Mouse (Mus musculus): ENCODE measurements at regions not wholly inside any gene's neighbourhood (a gene's known extent, or its start where the extent isn't known, plus 50 kb on each side); places are given as distances from the start of the nearest gene placed in this dataset.

GRCm38 (mm10) chr2:72541246-72541645 lies 65.3 kb downstream of the Cdca7 start:
- no peak for DNase-seq

GRCm38 (mm10) chr2:72545453-72545852 lies 69.5 kb downstream of the Cdca7 start:
- H3K4me2 ChIP-seq (ENCODE audit: low read depth) = no peak overlapping the region
- H3K9ac ChIP-seq = no peak overlapping the region
- no peaks in the 10 kb centered on the region for H3K4me1 ChIP-seq (ENCODE audit: insufficient read depth)
- H3K9me3 ChIP-seq (ENCODE audit: low read length) = no peaks in the 10 kb centered on the region
- DNase-seq = no peak
- no peaks in the 10 kb centered on the region for H3K36me3 ChIP-seq (ENCODE audit: insufficient read depth)
- no peak overlapping the region for H3K4me3 ChIP-seq (ENCODE audit: low read depth, low read length)
- no peak overlapping the region for H3K27ac ChIP-seq (ENCODE audit: low read depth, low read length)
- WGBS = 92% methylated on average over 1 of the region's 1 CpGs
- ATAC-seq = no peak
- no peak for TF ChIP-seq CTCF (IDR thresholded peaks at IDR 0.05; ENCODE audit: low read depth)
- no peaks in the 10 kb centered on the region for H3K27me3 ChIP-seq (ENCODE audit: insufficient read depth, low read length)

More at GRCm38 (mm10) chr2:72541246-72541645, 65.3 kb downstream of the Cdca7 start:
- Histone ChIP-seq H3K4me2 (ENCODE audit: low read depth) (no peak overlapping the region), H3K27me3 (ENCODE audit: insufficient read depth, low read length) (no peaks in the 10 kb centered on the region), H3K9ac (no peak overlapping the region), H3K36me3 (ENCODE audit: insufficient read depth) (no peaks in the 10 kb centered on the region), H3K9me3 (ENCODE audit: low read length) (no peaks in the 10 kb centered on the region), H3K27ac (ENCODE audit: low read depth, low read length) (no peak overlapping the region), H3K4me1 (ENCODE audit: insufficient read depth) (no peaks in the 10 kb centered on the region), H3K4me3 (ENCODE audit: low read depth, low read length) (no peak overlapping the region)
- no peak for TF ChIP-seq CTCF (IDR thresholded peaks at IDR 0.05; ENCODE audit: low read depth)
- 61% methylated on average over 5 of the region's 5 CpGs for WGBS
- ATAC-seq = no peak

GRCm38 (mm10) chr2:72546476-72546875 lies 70.5 kb downstream of the Cdca7 start:
- no peak overlapping the region for H3K4me3 ChIP-seq (ENCODE audit: low read depth, low read length)
- no peaks in the 10 kb centered on the region for H3K36me3 ChIP-seq (ENCODE audit: insufficient read depth)
- DNase-seq = no peak
- H3K4me1 ChIP-seq (ENCODE audit: insufficient read depth) = no peaks in the 10 kb centered on the region
- H3K27ac ChIP-seq (ENCODE audit: low read depth, low read length) = no peak overlapping the region
- TF ChIP-seq CTCF (IDR thresholded peaks at IDR 0.05; ENCODE audit: low read depth) = no peak
- 81% methylated on average over 5 of the region's 5 CpGs for WGBS
- H3K9ac ChIP-seq = no peak overlapping the region
- no peak overlapping the region for H3K4me2 ChIP-seq (ENCODE audit: low read depth)
- H3K27me3 ChIP-seq (ENCODE audit: insufficient read depth, low read length) = no peaks in the 10 kb centered on the region
- no peaks in the 10 kb centered on the region for H3K9me3 ChIP-seq (ENCODE audit: low read length)
- no peak for ATAC-seq

- no peak overlapping the region for H3K4me2 ChIP-seq (ENCODE audit: low read depth)
- H3K4me3 ChIP-seq (ENCODE audit: low read depth, low read length) = no peak overlapping the region
- H3K27ac ChIP-seq (ENCODE audit: low read depth, low read length) = no peak overlapping the region
- DNase-seq (no peak), ATAC-seq (no peak)
- no peaks in the 10 kb centered on the region for H3K4me1 ChIP-seq (ENCODE audit: insufficient read depth)
- no peak overlapping the region for H3K9ac ChIP-seq
- no peak for TF ChIP-seq CTCF (IDR thresholded peaks at IDR 0.05; ENCODE audit: low read depth)
- no peaks in the 10 kb centered on the region for H3K36me3 ChIP-seq (ENCODE audit: insufficient read depth)
- H3K27me3 ChIP-seq (ENCODE audit: insufficient read depth, low read length) = no peaks in the 10 kb centered on the region
- H3K9me3 ChIP-seq (ENCODE audit: low read length) = no peaks in the 10 kb centered on the region
- WGBS = 74% methylated on average over 4 of the region's 4 CpGs
These were observed 71.0 kb downstream of the Cdca7 start for GRCm38 (mm10) chr2:72546963-72547362.

- ATAC-seq (no peak), DNase-seq (no peak)
- Histone ChIP-seq H3K27me3 (ENCODE audit: insufficient read depth, low read length) (no peaks in the 10 kb centered on the region), H3K36me3 (ENCODE audit: insufficient read depth) (no peaks in the 10 kb centered on the region), H3K9ac (no peak overlapping the region), H3K4me2 (ENCODE audit: low read depth) (no peak overlapping the region), H3K27ac (ENCODE audit: low read depth, low read length) (no peak overlapping the region), H3K9me3 (ENCODE audit: low read length) (no peaks in the 10 kb centered on the region), H3K4me1 (ENCODE audit: insufficient read depth) (peaks cover 4% of the 10 kb centered on the region; the same call in 1 of the 2 replicates), H3K4me3 (ENCODE audit: low read depth, low read length) (no peak overlapping the region)
- 94% methylated on average over 4 of the region's 4 CpGs for WGBS
- TF ChIP-seq CTCF (IDR thresholded peaks at IDR 0.05; ENCODE audit: low read depth) = no peak
These were observed 75.3 kb downstream of the Cdca7 start for GRCm38 (mm10) chr2:72551268-72551667.

GRCm38 (mm10) chr2:72554603-72555002 lies 78.6 kb downstream of the Cdca7 start:
- no peak for ATAC-seq
- Histone ChIP-seq H3K36me3 (ENCODE audit: insufficient read depth) (no peaks in the 10 kb centered on the region), H3K9me3 (ENCODE audit: low read length) (no peaks in the 10 kb centered on the region), H3K4me2 (ENCODE audit: low read depth) (no peak overlapping the region), H3K4me3 (ENCODE audit: low read depth, low read length) (no peak overlapping the region), H3K4me1 (ENCODE audit: insufficient read depth) (peaks cover 4% of the 10 kb centered on the region; the same call in 1 of the 2 replicates), H3K27ac (ENCODE audit: low read depth, low read length) (no peak overlapping the region), H3K27me3 (ENCODE audit: insufficient read depth, low read length) (no peaks in the 10 kb centered on the region), H3K9ac (no peak overlapping the region)
- no peak for DNase-seq
- 63% methylated on average over 5 of the region's 5 CpGs for WGBS
- no peak for TF ChIP-seq CTCF (IDR thresholded peaks at IDR 0.05; ENCODE audit: low read depth)

- no peak overlapping the region for H3K9ac ChIP-seq
- DNase-seq (peak; percentile 10), ATAC-seq (no peak)
- peaks cover 4% of the 10 kb centered on the region; the same call in 1 of the 2 replicates for H3K4me1 ChIP-seq (ENCODE audit: insufficient read depth)
- no peak overlapping the region for H3K4me2 ChIP-seq (ENCODE audit: low read depth)
- no peak overlapping the region for H3K27ac ChIP-seq (ENCODE audit: low read depth, low read length)
- H3K27me3 ChIP-seq (ENCODE audit: insufficient read depth, low read length) = no peaks in the 10 kb centered on the region
- no peaks in the 10 kb centered on the region for H3K9me3 ChIP-seq (ENCODE audit: low read length)
- no peaks in the 10 kb centered on the region for H3K36me3 ChIP-seq (ENCODE audit: insufficient read depth)
- no peak overlapping the region for H3K4me3 ChIP-seq (ENCODE audit: low read depth, low read length)
- WGBS = 67% methylated on average over 4 of the region's 4 CpGs
- TF ChIP-seq CTCF (IDR thresholded peaks at IDR 0.05; ENCODE audit: low read depth) = no peak
These were observed 79.2 kb downstream of the Cdca7 start for GRCm38 (mm10) chr2:72555116-72555515.
